Mouse (Mus musculus) forebrain, embryonic 11.5 days (tissue): ENCODE data around the gene Cln6. TPM values are rescaled to one million over a fixed set of nuclear protein-coding genes. Genes with fewer than 3 reads are reported as not detected.
"Not testable (repeated sequence)": the region's sequence is repeated elsewhere in the genome, so short reads cannot be mapped to it uniquely, and the experiment has no call there.

ENCODE experiments used
- ATAC-seq: fragments of 200-750 bp; cut with Nextera tagmentation; replicated peaks from 2 replicates; pipeline ENCODE4 v1.8.0; 2017; ENCODE audit warnings: moderate TSS enrichment; ENCODE audit not compliant: low FRiP score
- DNase-seq: peaks from one replicate; pipeline ENCODE4 v3.0.0-alpha.2; 2017; ENCODE audit warnings: low spot score
- H3K27ac ChIP-seq: fragments of 300-500 bp; sonication (generic); 2 replicates; pipeline ENCODE4 v1.5.1; 2014; ENCODE audit warnings: low read depth, low read length
- H3K27me3 ChIP-seq: fragments of 300-500 bp; sonication (generic); 2 replicates; pipeline ENCODE4 v1.6.1; 2014; ENCODE audit warnings: mild to moderate bottlenecking, low read length, mixed read lengths; ENCODE audit not compliant: control insufficient read depth, insufficient read depth
- H3K36me3 ChIP-seq: fragments of 300-500 bp; sonication (generic); 2 replicates; pipeline ENCODE4 v1.6.1; 2014; ENCODE audit warnings: mild to moderate bottlenecking, low read length, moderate library complexity, mixed read lengths; ENCODE audit not compliant: control insufficient read depth, insufficient read depth
- H3K4me1 ChIP-seq: fragments of 300-500 bp; sonication (generic); replicated peaks from 2 replicates; pipeline ENCODE4 v1.6.1; 2014; ENCODE audit warnings: low read length, mixed read lengths; ENCODE audit not compliant: control insufficient read depth, insufficient read depth
- H3K4me2 ChIP-seq: fragments of 300-500 bp; sonication (generic); 2 replicates; pipeline ENCODE4 v1.6.1; 2014; ENCODE audit warnings: low read depth, mild to moderate bottlenecking, low read length, moderate library complexity, mixed read lengths; ENCODE audit not compliant: severe bottlenecking
- H3K4me3 ChIP-seq: fragments of 300-500 bp; sonication (generic); 2 replicates; pipeline ENCODE4 v1.5.1; 2014; ENCODE audit warnings: low read depth, low read length
- H3K9ac ChIP-seq: fragments of 300-500 bp; sonication (generic); 2 replicates; pipeline ENCODE4 v1.6.1; 2014; ENCODE audit warnings: low read length
- H3K9me3 ChIP-seq: fragments of 300-500 bp; sonication (generic); 2 replicates; pipeline ENCODE4 v1.6.1; 2016; ENCODE audit warnings: low read length, mixed read lengths; ENCODE audit not compliant: control insufficient read depth
- WGBS: fragments of 180-500 bp; shearing (Covaris S2); extraction: QIAGEN DNeasy Blood & Tissue Kit; methylation state at CpG from one replicate; pipeline ENCODE4 v1.1.7; 2014; 5-methylcytosine and 5-hydroxymethylcytosine counted together
- polyA plus RNA-seq: library from polyadenylated mRNA; unstranded; fragments of >200 nt; fragmentation: Nextera tagmentation; extraction: Ambion mirVana; gene quantifications from 2 replicates; pipeline ENCODE4 v1.2.1, GENCODE M21; 2014

Cln6 gene
- polyA plus RNA-seq, 1 experiment from 2014 or later = 14.5 TPM

DNA sequence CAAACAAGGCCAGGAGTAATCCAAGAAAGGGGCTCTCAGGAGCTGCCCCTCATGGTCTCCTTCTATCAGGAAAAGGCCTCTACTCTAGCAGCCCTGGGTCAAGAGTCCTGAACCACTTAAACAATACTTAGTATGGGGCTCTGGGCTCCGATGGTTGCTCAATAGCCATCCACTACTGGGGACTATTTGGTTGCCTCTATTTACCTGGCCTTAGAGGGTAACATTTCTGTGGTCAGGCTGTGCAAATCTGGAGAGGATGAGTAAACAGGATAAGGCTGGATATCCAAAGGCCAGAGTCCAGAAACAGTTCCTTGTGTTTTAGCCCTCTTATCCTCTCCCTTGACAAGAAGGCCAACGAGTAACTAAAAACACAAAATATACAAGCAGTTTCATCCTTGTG is 23.8 kb upstream of the Cln6 start:
- ATAC-seq = no peak
- H3K4me3 ChIP-seq = no peak overlapping the region

DNA sequence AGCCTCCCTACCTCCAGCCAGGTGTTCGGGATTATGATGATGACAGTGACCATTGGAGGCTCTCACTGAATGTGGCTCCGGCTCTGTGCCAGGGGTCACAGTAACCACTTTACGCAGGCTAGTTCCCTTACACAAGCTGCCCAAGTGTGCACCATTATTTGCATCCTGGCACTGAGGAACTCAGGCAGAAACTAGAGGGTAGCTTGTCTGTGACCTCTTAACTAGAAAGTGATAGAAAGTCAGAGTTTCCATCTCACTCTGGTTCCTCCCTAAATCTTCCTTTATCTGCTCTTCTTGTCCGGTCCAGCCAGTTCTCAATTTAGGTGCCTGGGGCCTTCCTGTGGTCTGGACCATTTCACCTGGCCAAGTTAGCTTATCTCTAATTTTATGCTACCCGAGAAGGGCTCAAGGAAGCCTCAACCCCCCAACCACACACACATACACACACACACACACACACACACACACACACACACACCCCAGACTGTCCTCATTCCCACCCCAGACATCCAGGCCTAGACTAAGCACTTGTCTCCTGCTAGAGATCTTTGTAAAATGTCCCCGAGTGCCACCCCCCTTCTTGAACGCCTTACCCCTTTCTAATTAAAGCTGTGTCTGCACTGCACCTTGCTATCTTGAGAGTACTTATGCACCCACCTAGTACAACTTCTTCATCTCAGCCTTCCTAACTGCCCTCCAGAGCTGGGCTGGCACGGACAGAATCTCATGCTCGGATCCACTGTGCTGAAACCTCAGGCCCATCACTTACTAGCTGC is 22.1 kb upstream of the Cln6 start:
- 86% methylated on average over 9 of the region's 9 CpGs for WGBS
- H3K4me1 ChIP-seq = no peaks in the 10 kb centered on the region; the same call in 1 of the 2 replicates

More for the DNA sequence above, 23.8 kb upstream of the Cln6 start:
- no peaks in the 10 kb centered on the region; the same call in 1 of the 2 replicates for H3K4me1 ChIP-seq
- H3K36me3 ChIP-seq = no peaks in the 10 kb centered on the region
- no peaks in the 10 kb centered on the region for H3K27me3 ChIP-seq
- H3K9ac ChIP-seq = no peak overlapping the region
- H3K4me2 ChIP-seq = no peak overlapping the region
- no peak overlapping the region for H3K27ac ChIP-seq
- WGBS = 82% methylated on average over 2 of the region's 2 CpGs
- DNase-seq = no peak
- no peaks in the 10 kb centered on the region for H3K9me3 ChIP-seq

DNA sequence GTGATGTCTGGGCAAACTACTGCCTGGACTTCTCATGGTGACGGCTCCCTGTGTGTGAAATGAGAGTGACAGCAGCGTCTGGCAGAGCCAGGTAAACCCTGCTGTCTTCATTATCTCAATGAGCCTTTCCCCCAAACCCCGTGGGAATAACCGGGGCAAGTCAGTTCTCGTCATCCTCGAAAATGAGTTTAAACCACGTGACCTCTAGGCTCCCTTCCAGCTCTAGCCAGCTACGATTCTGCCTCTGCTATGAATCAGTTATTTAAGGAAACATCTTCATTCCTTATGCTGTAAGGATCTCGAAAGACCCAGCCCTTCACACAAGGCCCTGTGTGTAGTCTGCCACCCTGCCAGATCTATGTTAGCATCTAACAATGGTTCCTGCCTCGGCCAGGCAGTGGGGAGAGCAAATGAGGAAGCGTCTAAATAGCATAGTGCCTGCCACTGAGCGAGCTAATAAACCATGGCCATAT is 21.4 kb upstream of the Cln6 start:
- no peak overlapping the region for H3K4me3 ChIP-seq
- H3K27ac ChIP-seq = no peak overlapping the region
- H3K9ac ChIP-seq = no peak overlapping the region
- H3K9me3 ChIP-seq = no peaks in the 10 kb centered on the region
- no peak for ATAC-seq
- H3K27me3 ChIP-seq = no peaks in the 10 kb centered on the region
- no peak overlapping the region for H3K4me2 ChIP-seq
- WGBS = 70% methylated on average over 12 of the region's 12 CpGs
- no peak for DNase-seq
- H3K4me1 ChIP-seq = no peaks in the 10 kb centered on the region; the same call in 1 of the 2 replicates
- H3K36me3 ChIP-seq = no peaks in the 10 kb centered on the region

More for the DNA sequence above, 22.1 kb upstream of the Cln6 start:
- H3K36me3 ChIP-seq = no peaks in the 10 kb centered on the region
- H3K27me3 ChIP-seq = no peaks in the 10 kb centered on the region
- no peak overlapping the region for H3K27ac ChIP-seq
- DNase-seq (no peak), ATAC-seq (no peak)
- H3K9me3 ChIP-seq = no peaks in the 10 kb centered on the region
- no peak overlapping the region for H3K4me2 ChIP-seq
- H3K9ac ChIP-seq = no peak overlapping the region
- H3K4me3 ChIP-seq = no peak overlapping the region

DNA sequence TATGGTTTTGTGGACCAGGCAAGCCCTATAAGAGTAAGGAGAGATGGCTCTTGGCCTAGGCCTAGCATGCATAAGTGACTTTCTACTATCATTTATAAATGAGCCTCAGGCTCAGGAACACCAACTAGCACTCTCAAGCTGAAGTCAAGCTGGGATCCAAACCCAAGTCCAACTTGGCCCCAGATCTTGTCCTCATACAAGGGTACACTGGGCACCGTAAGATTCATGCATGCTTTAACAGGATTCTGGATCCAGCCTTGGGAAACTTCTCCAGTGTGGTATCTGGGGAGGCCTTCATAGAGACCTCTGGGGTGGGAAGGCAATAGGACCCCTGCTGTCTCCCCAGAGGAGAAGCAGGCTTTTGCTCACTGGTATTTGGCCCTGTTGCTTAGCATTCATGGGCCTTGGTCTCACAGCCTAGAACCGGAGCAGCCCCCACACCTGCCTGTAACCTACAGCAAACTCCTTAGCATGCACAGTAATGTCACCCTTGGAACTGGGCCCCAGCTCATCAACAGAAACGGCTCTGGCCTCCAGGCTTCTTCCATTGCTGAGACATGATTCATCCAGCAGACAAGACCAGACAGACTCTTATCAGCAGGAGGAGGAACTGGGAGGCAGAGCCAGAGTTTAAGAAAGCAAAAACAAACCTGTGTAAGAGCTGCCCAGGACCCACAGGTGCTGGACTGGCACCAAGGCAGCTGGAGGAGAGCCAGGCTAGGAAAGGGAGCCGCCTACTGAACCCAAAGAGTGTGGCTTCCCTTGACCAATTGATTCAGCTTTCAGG is 20.6 kb upstream of the Cln6 start:
- no peak for DNase-seq
- no peak overlapping the region for H3K4me2 ChIP-seq
- no peak overlapping the region for H3K4me3 ChIP-seq
- no peaks in the 10 kb centered on the region for H3K36me3 ChIP-seq
- H3K9ac ChIP-seq = no peak overlapping the region
- no peaks in the 10 kb centered on the region for H3K27me3 ChIP-seq
- WGBS = 84% methylated on average over 4 of the region's 4 CpGs
- ATAC-seq = no peak
- H3K27ac ChIP-seq = no peak overlapping the region
- H3K4me1 ChIP-seq = no peaks in the 10 kb centered on the region
- H3K9me3 ChIP-seq = no peaks in the 10 kb centered on the region

DNA sequence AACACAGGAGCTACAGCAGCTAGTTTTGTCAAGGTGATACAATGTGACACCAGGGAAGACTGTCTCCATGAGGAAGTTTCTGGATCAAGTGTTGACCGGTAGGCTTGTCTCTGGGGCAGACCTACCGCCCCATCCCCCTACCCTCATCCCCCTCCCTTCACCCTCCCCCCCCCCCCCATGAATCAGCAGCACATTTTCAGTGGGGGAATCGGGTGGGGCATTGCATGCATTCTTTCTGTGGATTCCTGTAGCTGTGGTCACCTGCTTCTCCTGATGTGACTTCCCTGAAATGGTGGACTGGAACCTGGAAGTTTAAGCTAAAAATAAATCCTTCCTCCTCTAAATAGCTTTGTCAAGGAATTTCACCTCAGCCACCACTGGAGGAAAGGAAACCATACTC is 19.1 kb upstream of the Cln6 start:
- no peaks in the 10 kb centered on the region for H3K36me3 ChIP-seq
- no peak overlapping the region for H3K4me3 ChIP-seq
- WGBS = 82% methylated on average over 3 of the region's 3 CpGs
- no peaks in the 10 kb centered on the region for H3K9me3 ChIP-seq
- H3K9ac ChIP-seq = no peak overlapping the region
- DNase-seq (no peak), ATAC-seq (no peak)
- no peak overlapping the region for H3K4me2 ChIP-seq
- no peak overlapping the region for H3K27ac ChIP-seq
- no peaks in the 10 kb centered on the region for H3K27me3 ChIP-seq
- H3K4me1 ChIP-seq = no peaks in the 10 kb centered on the region

DNA sequence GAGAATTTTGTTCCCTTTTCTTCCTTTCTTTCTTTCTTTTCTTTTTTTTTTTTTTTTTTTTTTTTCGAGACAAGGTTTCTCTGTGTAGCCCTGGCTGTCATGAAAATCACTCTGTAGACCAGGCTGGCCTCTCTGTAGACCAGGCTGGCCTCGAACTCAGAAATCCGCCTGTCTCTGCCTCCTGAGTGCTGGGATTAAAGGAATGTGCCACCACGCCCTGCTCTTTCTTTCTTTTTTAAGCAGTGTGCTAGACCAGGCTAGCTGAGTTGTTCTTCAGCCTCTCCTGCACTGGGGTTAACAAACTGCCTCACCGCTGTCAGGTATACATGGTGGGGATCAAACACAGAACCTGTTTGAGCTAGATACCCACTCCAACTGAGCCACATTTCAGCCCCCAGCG is 18.7 kb upstream of the Cln6 start:
- not testable (repeated sequence) for H3K27ac ChIP-seq, ATAC-seq, DNase-seq, H3K36me3 ChIP-seq, H3K4me1 ChIP-seq, H3K9ac ChIP-seq, H3K9me3 ChIP-seq, H3K4me2 ChIP-seq, H3K4me3 ChIP-seq, H3K27me3 ChIP-seq
- 85% methylated on average over 6 of the region's 6 CpGs for WGBS

DNA sequence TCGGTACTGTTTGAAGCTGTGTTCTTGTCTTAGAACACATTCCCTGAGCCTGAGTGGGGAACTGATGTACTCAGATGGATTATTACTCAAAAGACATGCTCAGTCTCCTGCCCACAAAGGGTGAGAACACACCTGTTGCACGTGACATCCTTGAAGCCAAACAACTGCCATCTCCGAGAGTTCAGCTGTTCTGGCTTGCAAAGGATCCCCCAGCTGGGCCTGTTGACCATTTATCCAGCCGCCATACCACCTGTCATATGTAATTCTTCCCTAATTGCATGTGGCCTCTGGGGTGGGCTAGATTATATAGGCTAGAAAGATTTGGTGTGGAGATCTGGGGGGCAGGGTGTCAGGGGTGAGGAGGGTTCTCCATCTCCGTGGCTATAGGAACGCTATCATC is 17.8 kb upstream of the Cln6 start:
- no peaks in the 10 kb centered on the region for H3K27me3 ChIP-seq
- H3K4me1 ChIP-seq = peaks cover 7% of the 10 kb centered on the region; the same call in 1 of the 2 replicates
- no peak overlapping the region for H3K27ac ChIP-seq
- H3K4me2 ChIP-seq = no peak overlapping the region
- H3K9me3 ChIP-seq = no peaks in the 10 kb centered on the region
- no peaks in the 10 kb centered on the region for H3K36me3 ChIP-seq
- H3K4me3 ChIP-seq = no peak overlapping the region
- 93% methylated on average over 6 of the region's 6 CpGs for WGBS
- ATAC-seq = no peak
- H3K9ac ChIP-seq = no peak overlapping the region
- no peak for DNase-seq

DNA sequence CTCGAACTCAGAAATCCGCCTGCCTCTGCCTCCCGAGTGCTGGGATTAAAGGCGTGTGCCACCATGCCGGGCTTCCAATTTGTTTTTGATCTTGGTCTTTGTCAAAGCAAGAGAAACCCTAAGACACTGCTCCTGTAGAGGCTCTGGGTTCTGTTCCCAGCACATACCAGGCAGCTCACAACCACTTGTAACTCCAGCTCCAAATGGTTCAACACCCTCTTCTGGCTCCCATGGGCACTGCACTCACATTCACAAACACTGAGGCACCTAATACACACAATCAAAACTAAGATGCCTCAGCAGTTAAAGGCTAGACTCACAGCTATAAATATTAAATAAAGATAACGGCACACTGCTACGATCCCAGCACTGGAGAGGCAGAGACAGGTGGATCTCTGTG is 16.8 kb upstream of the Cln6 start:
- Histone ChIP-seq H3K4me3 (no peak overlapping the region), H3K27me3 (no peaks in the 10 kb centered on the region), H3K9me3 (no peaks in the 10 kb centered on the region), H3K9ac (no peak overlapping the region), H3K4me1 (peaks cover 17% of the 10 kb centered on the region; the same call in 1 of the 2 replicates), H3K27ac (no peak overlapping the region), H3K4me2 (no peak overlapping the region), H3K36me3 (no peaks in the 10 kb centered on the region)
- DNase-seq = no peak
- WGBS = 95% methylated on average over 7 of the region's 7 CpGs
- ATAC-seq = no peak
